Mouse (Mus musculus) midbrain, embryonic 16.5 days (tissue): ENCODE measurements at regions not wholly inside any gene's neighbourhood (a gene's known extent, or its start where the extent isn't known, plus 50 kb on each side); places are given as distances from the start of the nearest gene placed in this dataset.

ENCODE experiments used
- ATAC-seq: fragments of 200-750 bp; cut with Nextera tagmentation; 2 replicates; pipeline ENCODE4 v1.8.0; 2017; ENCODE audit warnings: moderate TSS enrichment
- H3K27ac ChIP-seq: fragments of 300-500 bp; sonication (generic); 2 replicates; pipeline ENCODE4 v1.5.1; 2014; ENCODE audit warnings: mild to moderate bottlenecking, low read length, mixed read lengths
- H3K27me3 ChIP-seq: fragments of 300-500 bp; sonication (generic); 2 replicates; pipeline ENCODE4 v1.6.1; 2014; ENCODE audit warnings: low read depth, low read length, mixed read lengths; ENCODE audit not compliant: control insufficient read depth, insufficient read depth
- H3K36me3 ChIP-seq: fragments of 300-500 bp; sonication (generic); 2 replicates; pipeline ENCODE4 v1.6.1; 2014; ENCODE audit warnings: mild to moderate bottlenecking, low read length, moderate library complexity, mixed read lengths; ENCODE audit not compliant: control insufficient read depth, insufficient read depth
- H3K4me1 ChIP-seq: fragments of 300-500 bp; sonication (generic); 2 replicates; pipeline ENCODE4 v1.6.1; 2014; ENCODE audit warnings: mild to moderate bottlenecking, low read length, mixed read lengths; ENCODE audit not compliant: control insufficient read depth, insufficient read depth
- H3K4me2 ChIP-seq: fragments of 300-500 bp; sonication (generic); 2 replicates; pipeline ENCODE4 v1.6.1; 2014; ENCODE audit warnings: mild to moderate bottlenecking, low read length, mixed read lengths
- H3K4me3 ChIP-seq: fragments of 300-500 bp; sonication (generic); 2 replicates; pipeline ENCODE4 v1.5.1; 2014; ENCODE audit warnings: low read depth, mild to moderate bottlenecking, low read length, moderate library complexity, mixed read lengths
- H3K9ac ChIP-seq: fragments of 300-500 bp; sonication (generic); 2 replicates; pipeline ENCODE4 v1.6.1; 2014; ENCODE audit warnings: low read depth, low read length, mixed read lengths
- H3K9me3 ChIP-seq: fragments of 300-500 bp; sonication (generic); replicated peaks from 2 replicates; pipeline ENCODE4 v1.6.1; 2014; ENCODE audit warnings: mild to moderate bottlenecking, low read length, mixed read lengths; ENCODE audit not compliant: control insufficient read depth, poor library complexity, severe bottlenecking
- WGBS: fragments of 180-500 bp; shearing (Covaris S2); extraction: QIAGEN DNeasy Blood & Tissue Kit; methylation state at CpG from one replicate; pipeline ENCODE4 v1.1.7; 2014; 5-methylcytosine and 5-hydroxymethylcytosine counted together

- Histone ChIP-seq H3K9ac (no peak overlapping the region), H3K36me3 (no peaks in the 10 kb centered on the region), H3K4me2 (no peak overlapping the region), H3K27me3 (no peaks in the 10 kb centered on the region), H3K4me3 (no peak overlapping the region), H3K9me3 (no peaks in the 10 kb centered on the region), H3K4me1 (no peaks in the 10 kb centered on the region), H3K27ac (no peak overlapping the region)
- 62% methylated on average over 4 of the region's 4 CpGs for WGBS
- no peak for ATAC-seq
These were observed 237.1 kb upstream of the Mad2l1 start for GRCm38 (mm10) chr6:66298056-66298455.

GRCm38 (mm10) chr6:66300189-66300588, 235.0 kb upstream of the Mad2l1 start:
- Histone ChIP-seq H3K4me3 (no peak overlapping the region), H3K9me3 (no peaks in the 10 kb centered on the region), H3K4me2 (no peak overlapping the region), H3K9ac (no peak overlapping the region), H3K36me3 (no peaks in the 10 kb centered on the region), H3K27me3 (no peaks in the 10 kb centered on the region), H3K4me1 (no peaks in the 10 kb centered on the region), H3K27ac (no peak overlapping the region)
- ATAC-seq: no peak

- Histone ChIP-seq H3K9ac (no peak overlapping the region), H3K9me3 (no peaks in the 10 kb centered on the region), H3K36me3 (no peaks in the 10 kb centered on the region), H3K27me3 (no peaks in the 10 kb centered on the region), H3K4me1 (no peaks in the 10 kb centered on the region), H3K4me2 (no peak overlapping the region), H3K27ac (no peak overlapping the region), H3K4me3 (no peak overlapping the region)
- WGBS: 92% methylated on average over 2 of the region's 2 CpGs
- no peak for ATAC-seq
These were observed 190.3 kb upstream of the Mad2l1 start for GRCm38 (mm10) chr6:66344848-66345247.

GRCm38 (mm10) chr6:66347356-66347755, 187.8 kb upstream of the Mad2l1 start:
- Histone ChIP-seq H3K36me3 (no peaks in the 10 kb centered on the region), H3K4me2 (no peak overlapping the region), H3K9ac (no peak overlapping the region), H3K27ac (no peak overlapping the region), H3K27me3 (no peaks in the 10 kb centered on the region), H3K4me3 (no peak overlapping the region), H3K9me3 (no peaks in the 10 kb centered on the region), H3K4me1 (no peaks in the 10 kb centered on the region)
- 96% methylated on average over 2 of the region's 2 CpGs for WGBS
- no peak for ATAC-seq

GRCm38 (mm10) chr6:66361130-66361529, 174.1 kb upstream of the Mad2l1 start:
- 57% methylated on average over 3 of the region's 3 CpGs for WGBS
- no peaks in the 10 kb centered on the region for H3K27me3 ChIP-seq
- no peaks in the 10 kb centered on the region for H3K36me3 ChIP-seq
- no peak overlapping the region for H3K27ac ChIP-seq
- no peak for ATAC-seq
- no peaks in the 10 kb centered on the region for H3K9me3 ChIP-seq
- no peak overlapping the region for H3K4me2 ChIP-seq
- H3K4me1 ChIP-seq: no peaks in the 10 kb centered on the region
- H3K9ac ChIP-seq: no peak overlapping the region
- no peak overlapping the region for H3K4me3 ChIP-seq

- Histone ChIP-seq H3K36me3 (no peaks in the 10 kb centered on the region), H3K9me3 (no peaks in the 10 kb centered on the region), H3K4me1 (no peaks in the 10 kb centered on the region), H3K4me3 (no peak overlapping the region), H3K9ac (no peak overlapping the region), H3K4me2 (no peak overlapping the region), H3K27me3 (no peaks in the 10 kb centered on the region), H3K27ac (no peak overlapping the region)
- ATAC-seq: no peak
These were observed 167.9 kb upstream of the Mad2l1 start for GRCm38 (mm10) chr6:66367263-66367662.

- Histone ChIP-seq H3K4me2 (no peak overlapping the region), H3K4me3 (no peak overlapping the region), H3K4me1 (no peaks in the 10 kb centered on the region), H3K9ac (no peak overlapping the region), H3K27ac (no peak overlapping the region), H3K9me3 (no peaks in the 10 kb centered on the region), H3K27me3 (no peaks in the 10 kb centered on the region), H3K36me3 (no peaks in the 10 kb centered on the region)
- WGBS: 52% methylated on average over 1 of the region's 1 CpGs
- no peak for ATAC-seq
These were observed 153.8 kb upstream of the Mad2l1 start for GRCm38 (mm10) chr6:66381279-66381934.

- Histone ChIP-seq H3K4me2 (no peak overlapping the region), H3K4me3 (no peak overlapping the region), H3K9ac (no peak overlapping the region), H3K9me3 (no peaks in the 10 kb centered on the region), H3K36me3 (no peaks in the 10 kb centered on the region), H3K4me1 (no peaks in the 10 kb centered on the region), H3K27ac (no peak overlapping the region), H3K27me3 (no peaks in the 10 kb centered on the region)
- no peak for ATAC-seq
- WGBS: 100% methylated on average over 2 of the region's 2 CpGs
These were observed 152.7 kb upstream of the Mad2l1 start for GRCm38 (mm10) chr6:66382347-66383010.

- no peak overlapping the region for H3K27ac ChIP-seq
- H3K4me2 ChIP-seq: no peak overlapping the region
- 92% methylated on average over 4 of the region's 4 CpGs for WGBS
- H3K4me1 ChIP-seq: no peaks in the 10 kb centered on the region
- H3K9ac ChIP-seq: no peak overlapping the region
- H3K4me3 ChIP-seq: no peak overlapping the region
- no peaks in the 10 kb centered on the region for H3K9me3 ChIP-seq
- no peaks in the 10 kb centered on the region for H3K36me3 ChIP-seq
- ATAC-seq: no peak
- H3K27me3 ChIP-seq: no peaks in the 10 kb centered on the region
These were observed 140.0 kb upstream of the Mad2l1 start for GRCm38 (mm10) chr6:66395147-66395546.
